Mouse (Mus musculus): ENCODE data around the gene Snrk.

- no peak for TF ChIP-seq POLR2A (IDR thresholded peaks at IDR 0.05; ENCODE audit: low read depth, low read length)
- no peak for TF ChIP-seq CTCF (IDR thresholded peaks at IDR 0.05; ENCODE audit: borderline replicate concordance, insufficient read depth, low read length)
Measured at GRCm38 (mm10) chr9:122178427-122178826, 61.4 kb downstream of the Snrk start.
